Mouse (Mus musculus): ENCODE data around the gene Eif3b. TPM values are rescaled to one million over a fixed set of nuclear protein-coding genes. Genes with fewer than 3 reads are reported as not detected.
"Not testable (repeated sequence)": the region's sequence is repeated elsewhere in the genome, so short reads cannot be mapped to it uniquely, and the experiment has no call there.

Eif3b gene
- polyA plus RNA-seq, 1 experiment from 2014 or later = 229 TPM

DNA sequence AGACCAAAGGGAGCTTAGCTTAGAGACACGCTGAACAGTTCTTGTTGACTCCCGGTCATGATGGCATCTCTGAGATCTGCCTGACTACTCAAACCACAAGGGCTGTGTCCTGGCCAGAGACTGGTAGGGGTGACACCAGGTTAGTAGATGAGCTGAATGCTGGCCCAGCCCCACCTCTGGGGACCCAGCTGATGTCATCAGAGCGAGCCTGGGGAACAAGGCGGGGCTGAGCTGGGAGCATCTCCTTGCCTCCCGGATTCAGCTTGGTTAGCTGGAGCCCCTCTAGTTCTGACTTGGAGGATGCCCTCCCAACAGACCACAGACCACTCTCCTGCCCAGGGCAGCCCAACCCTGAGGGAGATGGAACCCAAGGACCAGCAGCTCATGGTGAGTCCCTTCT lies 26.2 kb downstream of the Eif3b start, which contains the start of gene Gm4869:
TSS of gene Gm4869 (plus strand) at position 301 of the 400 bp plus-strand sequence.
- Histone ChIP-seq H3K27ac (no peak within 1 kb of the TSS), H3K4me3 (no peak within 1 kb of the TSS), H3K36me3 (peaks cover 57% of the 10 kb centered on the region), H3K4me1 (no peaks in the 10 kb centered on the region), H3K27me3 (replicated peaks) (no peaks in the 10 kb centered on the region), H3K9me3 (replicated peaks) (no peaks in the 10 kb centered on the region), H3K4me2 (no peak within 1 kb of the TSS), H3K9ac (no peak within 1 kb of the TSS)
- WGBS (ENCODE audit: insufficient replicate concordance) = 74% methylated on average over 5 of the region's 5 CpGs
- ATAC-seq = no peak

DNA sequence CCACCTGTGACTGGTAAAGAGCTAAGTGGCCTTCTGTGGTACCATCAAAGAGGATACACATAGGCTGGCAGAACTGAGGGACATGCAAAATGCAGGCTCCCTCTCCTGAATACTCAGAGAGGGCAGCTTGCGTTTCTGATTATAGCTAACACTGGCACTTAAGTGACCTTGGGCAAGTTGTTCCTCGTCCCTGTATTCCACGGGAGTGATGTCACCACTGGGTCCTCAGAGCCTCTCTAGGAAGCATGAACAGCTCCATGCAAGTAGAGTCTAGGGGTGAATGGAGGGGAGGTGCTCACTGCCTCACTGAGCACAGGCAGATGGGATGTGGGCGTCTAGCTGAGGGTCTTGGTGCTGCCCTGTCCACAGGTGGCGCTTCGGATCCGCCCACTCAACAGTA lies 26.9 kb downstream of the Eif3b start:
- Histone ChIP-seq H3K9me3 (replicated peaks) (no peaks in the 10 kb centered on the region), H3K4me3 (no peak overlapping the region), H3K27ac (no peak overlapping the region), H3K36me3 (peaks cover 50% of the 10 kb centered on the region), H3K27me3 (replicated peaks) (no peaks in the 10 kb centered on the region), H3K4me1 (no peaks in the 10 kb centered on the region), H3K9ac (no peak overlapping the region), H3K4me2 (no peak overlapping the region)
- WGBS (ENCODE audit: insufficient replicate concordance) = 76% methylated on average over 7 of the region's 7 CpGs
- ATAC-seq = 0 out of 2 replicates have a peak, but pooled peaks have one; percentile 4

DNA sequence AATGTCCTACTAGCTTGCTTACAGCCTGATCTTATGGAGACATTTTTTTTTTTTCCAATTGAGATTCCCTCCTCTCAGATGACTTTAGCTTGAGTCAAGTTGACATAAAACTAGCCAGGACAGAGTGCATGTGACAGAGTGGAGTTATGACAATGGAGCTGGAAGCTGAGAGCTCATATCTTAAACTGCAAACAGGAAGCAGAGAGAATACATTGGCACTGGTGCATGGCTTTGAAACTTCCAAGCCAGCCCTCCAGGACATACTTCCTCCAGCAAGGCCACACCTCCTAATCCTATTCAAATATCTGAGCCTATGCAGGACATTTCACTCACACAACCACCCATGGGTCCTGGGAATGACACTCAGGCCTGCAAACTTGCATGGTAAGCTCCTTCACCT lies 35.4 kb downstream of the Eif3b start:
- no peak overlapping the region for H3K27ac ChIP-seq

DNA sequence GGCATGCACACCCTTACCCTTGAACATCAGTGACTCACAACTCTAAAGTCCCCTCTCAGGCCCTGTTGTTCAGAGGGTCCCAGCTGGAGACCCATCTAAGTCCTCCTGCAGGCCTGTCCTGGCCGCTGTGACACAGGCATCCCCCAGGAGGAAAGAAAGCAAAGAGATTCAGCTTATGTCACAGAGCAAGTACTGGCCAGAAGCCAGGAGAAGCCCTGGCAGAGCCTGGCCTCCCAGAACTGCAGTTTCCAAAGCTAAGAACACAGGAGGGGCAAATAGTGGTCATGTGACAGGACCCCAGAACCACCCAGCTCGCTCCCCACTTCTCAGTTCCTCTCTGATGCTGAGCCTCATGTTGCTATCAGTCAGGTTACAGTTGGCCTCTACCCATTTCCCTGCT lies 36.3 kb downstream of the Eif3b start:
- no peaks in the 10 kb centered on the region for H3K36me3 ChIP-seq
- H3K9ac ChIP-seq = no peak overlapping the region
- H3K4me3 ChIP-seq = no peak overlapping the region
- H3K4me2 ChIP-seq = no peak overlapping the region
- WGBS (ENCODE audit: insufficient replicate concordance) = 63% methylated on average over 2 of the region's 2 CpGs
- no peak; the same call in 1 of the 2 replicates for ATAC-seq
- H3K27me3 ChIP-seq (replicated peaks) = no peaks in the 10 kb centered on the region
- H3K9me3 ChIP-seq (replicated peaks) = no peaks in the 10 kb centered on the region
- no peaks in the 10 kb centered on the region for H3K4me1 ChIP-seq
- H3K27ac ChIP-seq = no peak overlapping the region

More for the DNA sequence above, 35.4 kb downstream of the Eif3b start:
- no peaks in the 10 kb centered on the region for H3K9me3 ChIP-seq (replicated peaks)
- H3K27me3 ChIP-seq (replicated peaks) = no peaks in the 10 kb centered on the region
- ATAC-seq = no peak
- H3K4me3 ChIP-seq = no peak overlapping the region
- no peaks in the 10 kb centered on the region for H3K4me1 ChIP-seq
- H3K4me2 ChIP-seq = no peak overlapping the region
- no peaks in the 10 kb centered on the region for H3K36me3 ChIP-seq
- H3K9ac ChIP-seq = no peak overlapping the region

DNA sequence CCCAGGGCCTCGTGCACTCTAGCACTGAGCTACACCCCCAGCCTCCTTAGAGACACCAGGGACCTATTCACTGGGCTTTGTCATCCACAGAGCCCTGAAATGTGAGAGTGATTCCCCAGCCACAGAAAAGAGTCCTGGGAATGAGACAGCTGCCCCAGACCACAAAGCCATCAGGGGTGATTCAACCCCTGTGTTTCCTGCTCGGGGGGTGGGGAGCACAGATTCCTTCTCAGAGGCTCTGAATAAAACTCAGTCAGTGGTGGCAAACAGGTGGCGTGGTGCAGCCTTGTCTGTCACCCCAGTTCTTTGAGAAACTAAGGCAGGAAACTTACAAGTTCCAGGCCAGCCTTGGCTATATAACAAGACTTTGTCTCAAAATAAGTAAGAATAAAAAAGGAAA lies 42.3 kb downstream of the Eif3b start:
- 51% methylated on average over 3 of the region's 3 CpGs for WGBS (ENCODE audit: insufficient replicate concordance)

DNA sequence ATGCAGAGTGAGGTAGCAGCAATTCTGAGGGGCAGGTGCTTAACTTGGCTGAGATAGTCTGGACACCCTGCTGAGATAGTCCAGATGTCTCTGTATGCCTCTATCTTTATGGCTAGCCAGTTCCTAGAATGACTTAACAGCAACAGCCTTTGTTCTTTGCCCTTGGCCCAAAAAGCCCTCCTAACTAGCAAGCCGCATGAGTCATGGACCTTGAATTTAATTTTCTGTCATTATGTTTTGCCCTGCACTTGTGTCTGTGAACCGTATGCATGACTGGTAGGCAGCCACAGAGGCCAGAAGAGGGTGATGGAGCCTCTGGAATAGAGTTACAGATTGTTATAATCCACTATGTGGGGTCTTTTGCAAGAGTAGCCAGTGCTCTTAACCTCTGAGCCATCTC lies 44.0 kb downstream of the Eif3b start:
- not testable (repeated sequence) for H3K27me3 ChIP-seq (replicated peaks); H3K36me3 ChIP-seq; H3K4me2 ChIP-seq; H3K4me3 ChIP-seq; H3K27ac ChIP-seq; ATAC-seq; H3K9ac ChIP-seq; H3K4me1 ChIP-seq
- 74% methylated on average over 2 of the region's 2 CpGs for WGBS (ENCODE audit: insufficient replicate concordance)
- peaks cover 26% of the 10 kb centered on the region for H3K9me3 ChIP-seq (replicated peaks)

More for the DNA sequence above, 42.3 kb downstream of the Eif3b start:
- no peak overlapping the region for H3K4me3 ChIP-seq
- H3K4me2 ChIP-seq = no peak overlapping the region
- H3K9me3 ChIP-seq (replicated peaks) = peaks cover 26% of the 10 kb centered on the region
- no peaks in the 10 kb centered on the region for H3K27me3 ChIP-seq (replicated peaks)
- H3K4me1 ChIP-seq = no peaks in the 10 kb centered on the region
- no peak overlapping the region for H3K9ac ChIP-seq
- no peak for ATAC-seq
- no peaks in the 10 kb centered on the region for H3K36me3 ChIP-seq
- H3K27ac ChIP-seq = no peak overlapping the region

DNA sequence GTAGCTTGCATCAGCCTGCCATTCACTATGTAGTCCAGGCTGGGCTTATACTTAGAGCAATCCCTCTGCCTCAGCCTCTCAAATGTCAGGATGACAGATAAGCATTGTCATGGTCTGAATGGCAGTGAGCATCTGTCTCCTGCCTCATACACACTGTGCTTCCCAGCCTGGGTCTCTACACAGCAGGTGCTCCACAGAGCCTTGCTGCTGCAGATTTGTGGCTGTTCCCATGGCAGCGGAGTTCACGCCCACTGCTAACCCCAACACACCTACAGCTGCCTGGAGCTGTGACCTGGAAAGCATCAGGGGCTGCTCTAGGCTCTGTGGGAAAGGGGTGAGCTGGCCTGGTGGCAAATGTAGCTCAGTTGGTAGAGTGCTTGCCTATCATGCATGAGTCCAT lies 45.8 kb downstream of the Eif3b start:
- Histone ChIP-seq H3K4me3 (no peak overlapping the region), H3K27ac (no peak overlapping the region), H3K9me3 (replicated peaks) (peaks cover 26% of the 10 kb centered on the region), H3K27me3 (replicated peaks) (peaks cover 3% of the 10 kb centered on the region; the same call in 1 of the 2 replicates), H3K4me2 (no peak overlapping the region), H3K9ac (no peak overlapping the region), H3K36me3 (no peaks in the 10 kb centered on the region), H3K4me1 (no peaks in the 10 kb centered on the region)
- no peak for ATAC-seq
- WGBS (ENCODE audit: insufficient replicate concordance) = 75% methylated on average over 2 of the region's 2 CpGs

DNA sequence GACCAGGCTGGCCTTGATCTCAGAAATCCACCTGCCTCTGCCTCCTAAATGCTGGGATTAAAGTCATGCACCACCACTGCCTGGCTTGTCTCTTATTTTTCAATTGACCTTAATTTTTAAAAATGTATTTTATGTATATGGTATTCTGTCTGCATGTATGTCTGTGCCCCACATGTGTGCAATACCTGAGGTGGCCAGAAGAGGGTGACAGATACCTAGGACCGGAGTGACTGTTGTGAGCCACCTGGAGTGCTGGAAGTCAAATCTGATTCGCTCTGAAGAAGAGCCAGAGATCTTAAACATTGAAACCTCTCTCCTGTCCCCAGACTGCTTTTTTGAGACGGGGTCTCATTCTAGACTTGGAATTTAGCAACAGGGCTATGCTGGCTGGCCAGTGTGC lies 53.2 kb downstream of the Eif3b start:
- Histone ChIP-seq H3K9me3 (replicated peaks) (no peaks in the 10 kb centered on the region), H3K27ac (no peak overlapping the region), H3K27me3 (replicated peaks) (peaks cover 3% of the 10 kb centered on the region; the same call in 1 of the 2 replicates), H3K36me3 (no peaks in the 10 kb centered on the region), H3K4me1 (no peaks in the 10 kb centered on the region), H3K4me3 (no peak overlapping the region), H3K9ac (no peak overlapping the region), H3K4me2 (no peak overlapping the region)
- no peak for ATAC-seq
- WGBS (ENCODE audit: insufficient replicate concordance) = 61% methylated on average over 3 of the region's 3 CpGs

DNA sequence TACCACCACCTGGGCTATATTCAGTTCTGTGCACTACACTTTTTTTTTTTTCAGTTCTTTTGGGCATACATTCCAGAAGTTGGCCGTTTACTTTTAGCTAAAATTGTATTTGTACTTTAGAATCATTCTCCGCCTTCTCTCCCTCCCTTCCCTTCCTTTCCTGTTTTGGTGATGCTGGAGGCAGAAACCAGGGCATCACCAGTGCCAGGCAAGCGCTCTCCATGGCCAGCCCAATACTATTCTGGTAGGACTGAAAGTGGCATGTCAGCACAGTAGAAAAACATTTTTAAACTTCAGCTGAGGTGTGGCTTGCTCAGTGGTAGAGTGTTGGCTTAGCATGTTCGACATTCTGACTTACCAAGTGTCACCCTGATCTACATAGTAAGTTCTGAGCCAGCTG lies 62.3 kb downstream of the Eif3b start:
- H3K36me3 ChIP-seq = no peaks in the 10 kb centered on the region
- H3K27me3 ChIP-seq (replicated peaks) = peaks cover 10% of the 10 kb centered on the region
- H3K4me1 ChIP-seq = no peaks in the 10 kb centered on the region
- no peak overlapping the region for H3K4me2 ChIP-seq
- H3K27ac ChIP-seq = no peak overlapping the region
- H3K9ac ChIP-seq = no peak overlapping the region
- 53% methylated on average over 4 of the region's 4 CpGs for WGBS (ENCODE audit: insufficient replicate concordance)
- no peak overlapping the region for H3K4me3 ChIP-seq
- ATAC-seq = no peak
- no peaks in the 10 kb centered on the region for H3K9me3 ChIP-seq (replicated peaks)

DNA sequence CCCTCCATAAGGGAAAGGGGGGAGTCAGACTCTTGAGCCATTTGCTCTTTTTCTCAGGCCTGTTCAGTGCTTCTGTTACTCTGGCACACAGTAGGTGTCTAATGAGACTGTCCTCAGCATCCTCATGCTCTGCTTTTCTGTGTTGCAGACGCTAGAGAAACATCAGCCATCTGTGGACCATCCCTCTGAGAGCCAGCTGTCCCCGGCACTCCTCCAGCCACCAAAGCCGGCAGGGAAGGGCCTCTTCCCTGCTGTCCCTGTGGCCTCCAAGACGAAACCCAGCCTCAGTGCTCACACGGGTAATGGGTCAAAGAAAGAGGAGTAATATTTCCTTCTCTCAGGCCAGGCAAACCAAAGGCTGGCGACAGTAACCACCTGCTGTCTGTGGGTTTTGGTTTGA lies 72.0 kb downstream of the Eif3b start:
- no peak overlapping the region for H3K4me2 ChIP-seq
- H3K4me3 ChIP-seq = no peak overlapping the region
- peaks cover 39% of the 10 kb centered on the region for H3K27me3 ChIP-seq (replicated peaks)
- H3K27ac ChIP-seq = no peak overlapping the region
- no peaks in the 10 kb centered on the region for H3K9me3 ChIP-seq (replicated peaks)
- H3K9ac ChIP-seq = no peak overlapping the region
- H3K36me3 ChIP-seq = no peaks in the 10 kb centered on the region
- WGBS (ENCODE audit: insufficient replicate concordance) = 59% methylated on average over 6 of the region's 6 CpGs
- H3K4me1 ChIP-seq = 0 out of 2 replicates have a peak, but pooled peaks cover 5% of the 10 kb centered on the region
- no peak for ATAC-seq

DNA sequence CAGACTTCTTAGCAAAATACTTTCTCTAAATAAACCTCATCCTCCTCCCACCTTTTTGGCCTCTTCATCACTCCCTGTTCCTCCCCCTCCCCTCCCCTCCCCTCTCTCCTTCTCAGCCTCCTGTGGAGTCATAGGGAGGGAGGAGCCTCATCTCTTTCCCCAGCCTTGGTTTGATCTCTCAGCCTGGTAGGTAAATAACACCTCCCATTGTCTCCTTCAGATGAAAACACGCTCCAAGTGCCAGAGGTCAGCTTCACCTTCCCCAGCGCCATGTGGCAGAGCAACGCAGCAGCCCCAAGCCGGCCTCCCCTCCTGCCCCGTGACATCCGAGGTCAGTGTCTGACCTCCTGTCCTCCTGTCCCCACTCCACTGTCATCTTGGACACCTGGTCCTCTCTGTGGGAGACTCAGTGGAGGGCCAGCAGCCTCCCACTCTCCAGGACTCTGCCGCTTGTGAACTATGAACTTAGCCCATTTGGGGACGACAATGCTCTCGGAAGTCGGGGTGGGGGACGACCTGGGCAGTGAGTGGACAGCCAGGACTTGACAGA lies 73.6 kb downstream of the Eif3b start:
- WGBS (ENCODE audit: insufficient replicate concordance) = 36% methylated on average over 11 of the region's 11 CpGs
- 0 out of 2 replicates have a peak, but pooled peaks cover 5% of the 10 kb centered on the region for H3K4me1 ChIP-seq
- H3K9me3 ChIP-seq (replicated peaks) = no peaks in the 10 kb centered on the region
- no peaks in the 10 kb centered on the region for H3K36me3 ChIP-seq
- H3K4me2 ChIP-seq = 0 out of 2 replicates have a peak overlapping the region, but pooled peaks have one; percentile 0
- H3K9ac ChIP-seq = no peak overlapping the region
- H3K27ac ChIP-seq = no peak overlapping the region
- no peak for ATAC-seq
- no peak overlapping the region for H3K4me3 ChIP-seq
- H3K27me3 ChIP-seq (replicated peaks) = peaks cover 23% of the 10 kb centered on the region
